Mouse (Mus musculus): ENCODE measurements around the gene Gm7102.
"Not testable (repeated sequence)": the region's sequence is repeated elsewhere in the genome, so short reads cannot be mapped to it uniquely, and the experiment has no call there.

Gene Gm7102

DNA sequence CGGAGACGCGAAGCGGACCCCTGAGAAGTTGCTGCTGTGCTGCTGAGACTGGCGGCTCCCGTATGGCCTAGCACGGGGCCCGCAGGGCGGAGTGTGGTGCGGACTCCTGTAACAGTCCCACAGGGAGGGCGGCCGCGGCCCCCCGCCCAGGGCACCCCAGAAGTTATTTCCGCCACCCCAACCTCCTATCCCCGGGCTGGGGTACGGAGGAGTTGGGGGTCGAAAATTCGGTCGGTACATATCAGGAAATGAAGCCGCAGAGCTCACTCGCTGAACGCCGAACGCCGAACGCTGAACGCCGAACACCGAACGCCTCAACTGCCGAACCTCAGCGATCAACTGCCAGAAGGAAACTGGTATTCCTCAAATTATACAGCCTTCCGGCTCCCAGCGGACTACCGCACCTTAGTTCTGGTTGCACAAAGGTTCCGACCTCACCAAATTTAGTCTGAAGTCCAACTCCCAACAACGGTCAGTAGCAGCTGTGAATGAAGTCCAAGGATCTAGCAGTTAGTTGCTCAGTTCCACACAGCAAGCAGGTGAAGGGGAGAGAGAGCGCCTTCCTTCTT, at the start of gene Gm7102:
TSS of gene Gm7102 (minus strand) at position 554 of the 569 bp plus-strand sequence.
- DNase-seq = peak; percentile 3 to 10

DNA sequence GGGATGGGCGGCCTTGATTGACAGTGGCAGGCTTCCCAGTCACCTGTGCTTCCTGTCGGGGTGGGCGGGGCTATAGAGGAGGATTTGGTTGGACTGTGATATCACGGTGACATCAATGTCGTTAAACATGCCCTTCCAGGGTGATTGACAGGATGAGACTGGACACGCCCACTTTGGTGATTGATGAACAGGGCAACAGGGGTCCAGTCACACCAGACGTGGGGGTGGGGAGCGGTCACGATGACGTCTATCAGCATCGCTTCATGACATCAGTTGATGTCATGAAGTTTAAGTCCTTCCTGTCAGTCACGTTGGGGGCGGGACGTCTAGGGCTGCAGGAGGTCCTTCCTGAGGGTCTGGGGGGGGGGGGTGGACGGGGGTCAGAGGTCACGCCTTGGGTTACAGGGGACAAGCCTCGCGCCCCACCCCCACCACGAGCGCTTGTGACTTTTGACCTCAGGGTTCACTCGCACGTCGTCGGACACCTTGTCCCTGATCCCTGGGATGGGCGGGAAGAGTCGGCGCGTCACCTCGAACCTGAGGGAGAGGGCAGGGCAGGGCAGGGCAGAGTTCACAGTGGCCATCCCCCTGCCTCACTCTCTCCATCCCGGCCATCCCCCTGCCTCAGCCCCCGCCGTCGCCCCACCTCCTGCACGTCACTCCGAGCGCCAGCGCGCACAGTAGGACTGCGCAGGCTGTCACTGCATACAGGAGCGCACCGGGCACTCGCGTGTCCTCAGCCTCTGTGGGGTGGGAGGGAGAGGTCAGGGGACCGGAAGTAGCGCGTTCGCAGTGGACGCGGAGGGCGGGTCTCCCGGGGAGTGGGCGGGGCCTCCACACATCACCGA, 48.8 kb upstream of the Gm7102 start:
- DNase-seq = peak; percentile 35 to 43

DNA sequence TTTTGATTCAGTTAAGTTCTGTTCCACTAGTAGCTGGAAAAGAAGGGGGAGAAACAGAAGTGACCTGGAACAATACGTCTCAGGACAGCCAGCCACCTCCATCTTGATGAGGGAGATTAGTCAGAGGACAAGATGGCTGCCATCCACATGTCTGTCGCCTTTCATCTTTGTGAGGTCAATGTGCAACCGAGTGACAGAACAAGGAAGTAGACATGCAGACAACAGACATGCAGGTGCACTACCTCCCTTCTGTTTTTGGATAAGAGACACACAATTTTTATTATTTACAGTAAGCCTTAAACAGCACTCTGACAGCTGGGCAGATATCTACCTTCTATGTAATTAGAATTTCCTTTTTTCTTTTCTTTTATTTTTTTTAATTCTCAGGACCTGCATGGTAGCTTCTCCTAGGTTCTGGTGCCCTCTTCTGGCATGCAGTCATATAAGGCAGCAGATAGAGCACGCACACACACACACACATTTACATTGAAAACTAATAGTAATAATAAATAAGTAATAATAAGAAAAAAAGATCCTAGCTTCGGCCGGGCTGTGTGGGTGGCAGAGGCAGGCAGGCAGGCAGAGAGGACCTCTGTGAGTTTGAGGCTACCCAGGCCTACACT, 47.7 kb upstream of the Gm7102 start:
- peak in 1 of 2 experiments; percentile 28 for DNase-seq

DNA sequence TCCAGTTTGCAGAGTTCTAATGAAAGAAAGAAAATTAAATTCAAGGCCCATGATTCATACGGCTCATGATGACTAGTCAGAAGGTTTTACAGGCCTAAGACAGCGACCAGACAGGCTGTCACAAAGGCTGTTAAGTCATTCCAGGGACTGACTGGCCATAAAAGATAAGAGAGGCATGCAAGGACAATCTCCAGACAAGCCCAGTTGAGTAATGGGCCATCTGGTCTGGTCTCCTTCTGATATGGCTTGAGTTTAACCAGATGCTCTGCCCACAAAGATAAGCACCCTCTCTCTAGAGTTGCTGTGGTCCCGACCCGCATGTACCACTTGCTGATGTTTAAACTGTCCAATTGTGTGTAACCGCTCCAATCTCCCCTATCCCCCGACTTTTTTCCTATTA, 31.4 kb upstream of the Gm7102 start:
- not testable (repeated sequence) for DNase-seq

DNA sequence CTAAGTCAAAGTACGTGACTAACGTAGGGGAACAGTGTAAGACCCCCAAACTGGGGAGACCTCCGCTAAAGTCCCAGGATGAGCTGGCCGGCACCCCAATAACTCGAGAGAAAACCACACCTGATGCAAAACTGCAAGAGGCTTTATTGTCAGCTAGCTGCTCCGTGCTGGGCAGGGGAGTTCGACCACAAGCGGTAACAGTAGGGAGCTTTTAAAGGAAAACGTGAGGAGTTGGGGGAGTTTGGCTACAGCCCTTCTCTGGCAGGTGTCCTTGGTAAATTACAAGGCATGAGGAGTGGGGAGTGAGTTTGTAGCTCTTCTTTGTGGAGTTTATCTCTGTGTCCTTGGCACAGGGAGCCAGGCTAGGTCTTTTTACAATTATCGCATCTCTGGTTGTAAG, 23.7 kb upstream of the Gm7102 start:
- DNase-seq = peak; percentile 22 to 35

DNA sequence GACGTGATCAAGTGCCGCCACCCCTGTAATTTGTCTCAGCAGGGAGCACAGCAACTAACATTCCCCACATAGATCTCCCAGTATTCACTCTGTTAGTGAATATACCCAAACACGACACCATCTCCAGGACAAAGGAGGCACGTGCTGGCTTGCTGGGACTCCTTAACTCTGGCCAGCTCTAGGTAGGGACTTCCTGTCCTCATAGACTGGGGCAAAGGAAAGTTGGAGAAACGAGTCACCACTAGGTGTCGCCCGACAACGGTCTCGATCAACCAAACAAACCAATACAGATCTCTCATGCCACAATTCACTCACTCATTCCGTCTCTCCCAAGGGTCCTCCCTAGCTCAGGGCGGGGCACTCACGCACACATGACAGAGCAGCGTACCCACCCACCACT, 23.2 kb upstream of the Gm7102 start:
- peak; percentile 93 to 94 for DNase-seq

DNA sequence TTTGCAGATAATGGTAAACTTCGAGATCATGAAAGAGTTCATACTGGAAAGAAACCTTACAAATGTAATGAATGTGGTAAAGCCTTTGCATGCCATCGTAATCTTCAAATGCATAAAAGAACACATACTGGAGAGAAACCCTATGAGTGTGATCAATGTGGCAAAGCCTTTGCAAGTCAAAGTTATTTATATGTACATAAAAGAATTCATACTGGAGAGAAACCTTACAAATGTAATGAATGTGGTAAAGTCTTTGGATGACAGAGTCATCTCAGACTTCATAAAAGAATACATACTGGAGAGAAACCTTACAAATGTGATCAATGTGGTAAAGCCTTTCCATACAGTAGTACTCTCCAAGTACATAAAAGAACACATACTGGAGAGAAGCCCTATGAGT, 7.5 kb upstream of the Gm7102 start, which contains the start of gene Gm6020:
TSS of gene Gm6020 (plus strand) at position 301 of the 400 bp plus-strand sequence.
- not testable (repeated sequence) for DNase-seq

DNA sequence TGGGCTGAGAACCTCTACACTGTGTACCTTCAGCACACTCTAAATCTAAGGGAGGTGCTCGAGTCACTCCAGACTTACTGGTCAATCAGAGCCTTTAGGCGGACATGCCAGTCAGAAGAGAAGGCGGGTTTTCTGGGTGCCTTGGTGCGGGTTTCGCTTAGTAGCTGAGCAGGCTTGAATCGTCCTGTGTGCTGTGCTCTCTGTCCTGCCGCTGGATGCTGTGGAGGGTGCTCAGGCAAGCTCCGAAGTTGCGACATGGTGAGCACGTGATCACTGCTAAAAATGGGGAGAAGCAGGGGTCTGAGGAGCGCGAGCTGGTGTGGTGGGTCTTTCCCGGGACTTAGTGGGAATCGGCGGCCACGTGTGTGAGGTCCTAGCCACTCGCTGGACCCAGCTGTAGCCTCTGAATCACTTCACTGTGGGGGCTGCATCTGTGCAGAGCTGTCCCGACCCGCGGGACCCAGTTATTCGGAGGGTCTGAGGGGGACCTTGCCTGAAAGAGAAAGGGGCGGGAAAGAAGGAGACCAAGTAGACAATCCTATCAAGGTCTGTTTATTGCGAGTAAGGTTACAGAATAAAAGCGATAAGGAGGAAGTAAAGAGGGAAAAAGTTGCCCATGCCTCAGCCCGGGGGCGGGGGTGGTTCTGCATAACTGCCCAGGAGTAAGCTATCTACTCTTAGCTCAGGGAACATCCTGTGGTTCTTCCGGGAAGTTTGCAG, 24.2 kb downstream of the Gm7102 start:
- peak; percentile 3 to 11 for DNase-seq

DNA sequence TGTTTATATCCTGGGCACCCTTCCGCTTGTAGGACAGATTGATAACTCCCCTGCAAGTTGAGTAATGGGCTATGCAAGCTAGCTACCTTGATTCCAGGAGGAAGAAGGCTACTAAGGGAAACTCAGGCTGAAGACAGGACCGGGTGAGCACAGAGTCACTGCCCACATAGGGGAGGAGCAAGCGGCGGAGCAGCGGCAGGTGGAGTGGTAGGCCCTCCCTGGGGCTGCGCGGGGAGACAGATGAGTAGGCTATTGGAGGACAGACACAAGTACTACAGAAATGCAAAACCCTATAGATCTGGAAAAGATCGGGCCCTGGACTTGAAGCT, 24.8 kb downstream of the Gm7102 start:
- peak; percentile 17 to 33 for DNase-seq

DNA sequence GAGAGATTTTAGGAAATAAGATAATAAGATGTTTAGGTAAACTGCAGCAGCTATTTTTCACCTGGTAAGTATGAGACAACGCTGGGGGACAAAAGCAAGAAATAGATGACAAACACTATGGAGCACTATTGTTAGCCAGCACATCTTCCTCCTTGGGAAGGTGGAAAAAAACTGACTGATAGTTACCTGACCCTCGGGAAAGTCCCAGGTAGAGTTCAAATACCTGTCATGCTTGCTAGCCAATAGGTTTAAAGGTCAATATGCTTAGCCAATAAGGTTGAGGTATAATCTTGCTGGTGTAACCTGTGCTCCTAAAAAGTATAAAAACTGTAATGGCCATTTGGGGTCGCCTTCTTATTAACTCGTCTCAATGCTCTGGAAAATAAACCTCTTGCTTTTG, 34.8 kb downstream of the Gm7102 start:
- no peak for DNase-seq

DNA sequence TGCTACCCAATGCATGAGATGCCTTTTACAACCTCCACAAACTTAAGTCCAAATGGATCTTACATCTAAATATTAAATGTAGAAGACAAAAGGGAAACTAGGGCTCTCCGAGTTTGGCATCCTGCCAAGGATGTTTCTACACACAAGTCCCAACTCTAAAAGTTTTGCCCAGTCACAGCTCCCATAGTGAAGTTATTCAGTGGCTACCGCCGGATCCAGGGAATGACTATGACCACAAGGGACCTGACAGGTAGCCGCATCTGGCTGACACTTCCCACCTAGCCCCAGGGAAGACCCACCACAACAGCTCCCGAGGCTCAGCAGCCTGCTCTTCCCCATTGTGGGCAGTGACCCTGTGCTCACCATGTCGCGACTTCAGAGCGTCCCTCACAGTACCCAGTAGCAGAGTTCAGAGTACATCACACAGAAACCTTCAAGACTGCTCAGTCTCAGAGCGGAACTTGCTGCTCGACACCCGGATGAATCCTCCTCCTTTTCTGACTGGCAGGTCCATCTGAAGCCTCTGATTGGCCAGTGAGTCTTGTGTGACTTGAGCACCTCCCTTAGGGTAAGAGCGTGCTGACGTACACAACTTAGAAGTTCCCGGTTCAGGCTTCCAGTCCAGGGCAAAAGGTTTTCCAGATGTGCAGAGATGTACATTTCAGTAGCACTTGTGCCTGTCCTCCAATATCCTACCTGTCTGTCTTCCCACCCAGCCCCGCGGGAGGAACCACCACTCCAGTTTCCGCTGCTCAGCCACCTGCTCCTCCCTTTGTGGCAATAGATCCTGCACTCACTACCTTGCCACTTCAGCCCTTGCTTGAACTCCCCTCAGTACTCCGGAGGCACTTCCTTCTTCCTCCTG, 35.5 kb downstream of the Gm7102 start, which contains the start of gene Zfp950:
TSS of gene Zfp950 (minus strand) at position 499 of the 865 bp plus-strand sequence.
- peak; percentile 81 to 83 for DNase-seq

DNA sequence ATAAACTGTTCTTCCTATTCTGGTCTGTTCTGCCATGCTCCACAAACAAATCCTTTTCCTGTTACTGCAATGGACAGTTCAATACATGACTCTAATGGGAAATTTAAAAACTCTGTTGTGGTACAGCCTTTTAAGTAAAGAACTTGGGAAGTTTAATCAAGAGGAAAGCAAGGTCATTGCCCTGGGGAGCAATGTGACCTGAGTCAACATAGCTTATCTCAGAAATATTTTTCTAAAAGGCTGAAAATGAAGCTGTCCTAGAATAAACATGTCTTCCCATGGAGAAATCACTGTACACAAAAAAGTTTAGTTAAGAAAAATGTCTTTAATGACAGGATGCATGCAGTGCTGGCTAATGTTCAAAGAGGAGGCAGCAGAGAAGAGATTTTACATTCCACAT, 37.5 kb downstream of the Gm7102 start:
- no peak for DNase-seq

DNA sequence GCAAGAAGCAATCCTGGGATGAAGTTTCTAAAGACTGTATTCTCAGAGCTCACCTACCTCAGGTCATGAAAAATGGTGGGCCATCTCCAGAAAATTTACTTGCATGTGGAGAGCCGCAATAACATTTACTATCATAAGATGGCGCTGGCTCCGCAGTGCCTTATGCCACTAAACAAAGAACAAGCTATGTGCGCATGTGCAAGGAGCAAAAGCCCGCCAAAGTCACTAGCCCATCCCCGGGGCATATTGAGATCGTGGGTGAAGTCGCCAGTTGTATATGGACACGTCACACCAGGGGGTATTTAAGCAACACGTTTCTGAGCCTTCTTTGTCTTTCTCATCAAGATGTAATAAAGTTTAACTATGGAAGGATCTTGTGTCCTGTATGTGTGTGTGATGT, 45.0 kb downstream of the Gm7102 start:
- DNase-seq = no peak

All from cerebellum, postnatal 10 days (tissue).